Mouse (Mus musculus): ENCODE results near the gene Nhsl2. TPM values are rescaled to one million over a fixed set of nuclear protein-coding genes. Genes with fewer than 3 reads are reported as not detected.
"Not testable (repeated sequence)": the region's sequence is repeated elsewhere in the genome, so short reads cannot be mapped to it uniquely, and the experiment has no call there.

Nhsl2 gene
- 14.8 and 16.2 TPM in 2 replicates for polyA plus RNA-seq (2014; fragmentation: Nextera tagmentation; extraction: Ambion mirVana)

DNA sequence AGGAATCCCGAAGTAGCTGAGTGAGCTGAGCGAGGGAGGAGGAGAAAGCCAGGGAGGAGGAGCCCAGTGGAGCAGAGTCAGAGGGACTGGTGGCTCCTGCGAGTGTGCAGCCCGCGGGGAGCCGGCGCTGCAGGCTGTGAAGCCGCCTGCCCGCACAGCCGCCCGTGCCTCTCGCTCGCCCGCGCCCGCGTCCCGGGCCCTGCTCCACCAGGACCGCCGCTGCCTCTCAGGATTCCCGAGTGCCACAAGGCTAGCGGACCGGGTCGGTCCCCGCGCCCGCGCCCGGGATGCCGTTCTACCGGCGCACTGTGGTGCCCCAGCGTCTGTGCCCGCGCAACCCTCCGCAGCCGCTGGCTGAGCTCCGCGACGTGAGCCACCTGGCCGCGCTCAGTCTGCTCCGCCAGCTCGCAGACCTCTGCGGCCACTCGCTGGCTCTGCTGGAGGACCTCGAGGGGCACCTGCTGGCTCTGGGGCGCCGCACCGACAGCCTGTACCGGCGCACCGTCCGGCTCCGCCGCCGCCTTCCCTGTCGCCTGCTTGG, at the start of gene Nhsl2:
Nhsl2 (plus strand) TSS at position 105 of the 541 bp plus-strand sequence.
- H3K4me3 ChIP-seq (ENCODE audit: low read depth, low read length) = peak within 1 kb of the TSS; percentile 52
- peak within 1 kb of the TSS; percentile 65 for H3K9ac ChIP-seq (replicated peaks; ENCODE audit: low read length)
- H3K27me3 ChIP-seq (ENCODE audit: control insufficient read depth, insufficient read depth, low read length) = peaks cover 10% of the 10 kb centered on the region
- no peaks in the 10 kb centered on the region for H3K9me3 ChIP-seq (replicated peaks; ENCODE audit: control insufficient read depth, low read length)
- H3K4me2 ChIP-seq (ENCODE audit: low read depth, low read length) = peak within 1 kb of the TSS; percentile 73
- H3K4me1 ChIP-seq (ENCODE audit: control insufficient read depth, insufficient read depth, low read length) = no peaks in the 10 kb centered on the region
- DNase-seq (ENCODE audit: low spot score) (peak; percentile 70), ATAC-seq (replicated peaks; ENCODE audit: insufficient number of reproducible peaks, low FRiP score, low TSS enrichment, low read depth) (peak; percentile 85)
- no peaks in the 10 kb centered on the region for H3K36me3 ChIP-seq (replicated peaks; ENCODE audit: control insufficient read depth, insufficient read depth, low read depth, low read length)
- H3K27ac ChIP-seq (replicated peaks; ENCODE audit: low read depth, low read length) = peak within 1 kb of the TSS; percentile 35; the same call in 1 of the 2 replicates
- WGBS = 16% methylated on average over 36 of the region's 58 CpGs

DNA sequence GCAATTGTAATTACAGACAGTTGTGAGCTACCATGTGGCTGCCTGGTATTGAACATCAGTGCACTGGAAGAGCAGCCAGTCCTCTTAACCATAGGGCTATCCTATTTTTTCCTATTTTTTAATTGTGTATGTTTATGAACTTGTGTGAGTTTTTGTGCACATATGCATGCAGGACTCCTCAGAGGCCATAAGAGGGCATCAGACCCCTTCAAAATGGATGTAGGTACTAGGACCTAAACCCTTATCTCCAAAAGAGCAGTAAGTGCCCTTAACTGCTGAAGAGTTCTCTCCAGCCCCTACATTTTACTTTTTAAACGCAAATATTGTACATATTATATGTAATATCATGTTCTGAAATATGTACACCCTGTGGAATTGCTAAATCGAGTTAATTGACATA, 43.7 kb upstream of the Nhsl2 start:
- ATAC-seq (replicated peaks; ENCODE audit: insufficient number of reproducible peaks, low FRiP score, low TSS enrichment, low read depth) (no peak), DNase-seq (ENCODE audit: low spot score) (peak; percentile 59)
- H3K27ac ChIP-seq (replicated peaks; ENCODE audit: low read depth, low read length) = no peak overlapping the region
- WGBS = 26% methylated on average over 2 of the region's 2 CpGs
- H3K9me3 ChIP-seq (replicated peaks; ENCODE audit: control insufficient read depth, low read length) = no peaks in the 10 kb centered on the region
- H3K4me2 ChIP-seq (ENCODE audit: low read depth, low read length) = no peak overlapping the region
- no peaks in the 10 kb centered on the region for H3K4me1 ChIP-seq (ENCODE audit: control insufficient read depth, insufficient read depth, low read length)
- H3K9ac ChIP-seq (replicated peaks; ENCODE audit: low read length) = no peak overlapping the region
- H3K27me3 ChIP-seq (ENCODE audit: control insufficient read depth, insufficient read depth, low read length) = no peaks in the 10 kb centered on the region
- H3K4me3 ChIP-seq (ENCODE audit: low read depth, low read length) = no peak overlapping the region
- H3K36me3 ChIP-seq (replicated peaks; ENCODE audit: control insufficient read depth, insufficient read depth, low read depth, low read length) = no peaks in the 10 kb centered on the region

DNA sequence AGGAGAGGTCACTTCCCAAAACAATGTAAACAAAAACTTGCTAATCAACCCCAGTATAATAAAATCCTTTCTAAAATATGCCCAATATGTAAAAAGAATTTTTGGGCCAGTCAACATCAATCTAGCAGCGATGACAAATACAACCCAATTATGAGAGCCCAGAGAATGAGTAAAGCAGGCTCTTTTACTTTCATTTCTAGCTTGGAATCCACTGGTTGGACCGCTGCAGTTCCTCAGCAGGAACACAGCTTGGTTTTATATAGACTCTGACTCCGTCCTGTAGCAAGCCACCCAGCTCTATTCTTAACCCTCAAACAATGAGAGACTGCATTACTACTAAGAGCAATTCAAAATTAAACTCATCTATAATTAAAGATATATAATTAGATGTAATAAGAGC, 37.4 kb upstream of the Nhsl2 start:
- no peak overlapping the region for H3K4me3 ChIP-seq (ENCODE audit: low read depth, low read length)
- H3K36me3 ChIP-seq (replicated peaks; ENCODE audit: control insufficient read depth, insufficient read depth, low read depth, low read length) = no peaks in the 10 kb centered on the region
- H3K9ac ChIP-seq (replicated peaks; ENCODE audit: low read length) = no peak overlapping the region
- H3K27ac ChIP-seq (replicated peaks; ENCODE audit: low read depth, low read length) = no peak overlapping the region
- H3K27me3 ChIP-seq (ENCODE audit: control insufficient read depth, insufficient read depth, low read length) = no peaks in the 10 kb centered on the region
- H3K4me1 ChIP-seq (ENCODE audit: control insufficient read depth, insufficient read depth, low read length) = no peaks in the 10 kb centered on the region
- no peak overlapping the region for H3K4me2 ChIP-seq (ENCODE audit: low read depth, low read length)
- H3K9me3 ChIP-seq (replicated peaks; ENCODE audit: control insufficient read depth, low read length) = no peaks in the 10 kb centered on the region
- WGBS = 72% methylated on average over 3 of the region's 3 CpGs
- ATAC-seq (replicated peaks; ENCODE audit: insufficient number of reproducible peaks, low FRiP score, low TSS enrichment, low read depth) (no peak), DNase-seq (ENCODE audit: low spot score) (no peak)

DNA sequence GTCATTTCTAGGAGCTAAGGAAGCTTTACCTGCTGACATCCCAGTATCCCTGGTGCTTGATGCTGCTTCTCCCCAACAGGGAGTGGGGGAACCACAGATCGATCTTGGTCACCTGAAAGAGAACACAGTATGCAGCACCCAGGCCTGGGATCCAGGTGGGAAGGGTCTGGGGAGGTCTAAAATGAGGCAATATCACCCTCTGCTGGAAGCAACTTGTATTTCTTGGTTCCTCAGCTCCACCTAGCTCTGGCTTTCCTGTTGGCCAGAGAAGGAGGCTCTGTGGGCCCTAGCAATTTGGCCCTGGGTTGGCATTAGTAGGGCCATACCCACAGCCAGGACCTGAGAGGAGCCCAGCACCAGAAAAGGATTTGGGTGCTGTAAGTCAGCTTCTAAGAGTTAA, 30.0 kb upstream of the Nhsl2 start:
- no peak overlapping the region for H3K4me3 ChIP-seq (ENCODE audit: low read depth, low read length)
- H3K4me1 ChIP-seq (ENCODE audit: control insufficient read depth, insufficient read depth, low read length) = no peaks in the 10 kb centered on the region
- no peak overlapping the region for H3K9ac ChIP-seq (replicated peaks; ENCODE audit: low read length)
- 73% methylated on average over 1 of the region's 1 CpGs for WGBS
- DNase-seq (ENCODE audit: low spot score) (peak; percentile 27), ATAC-seq (replicated peaks; ENCODE audit: insufficient number of reproducible peaks, low FRiP score, low TSS enrichment, low read depth) (no peak)
- no peaks in the 10 kb centered on the region for H3K36me3 ChIP-seq (replicated peaks; ENCODE audit: control insufficient read depth, insufficient read depth, low read depth, low read length)
- no peaks in the 10 kb centered on the region for H3K9me3 ChIP-seq (replicated peaks; ENCODE audit: control insufficient read depth, low read length)
- H3K27me3 ChIP-seq (ENCODE audit: control insufficient read depth, insufficient read depth, low read length) = no peaks in the 10 kb centered on the region
- H3K27ac ChIP-seq (replicated peaks; ENCODE audit: low read depth, low read length) = no peak overlapping the region
- H3K4me2 ChIP-seq (ENCODE audit: low read depth, low read length) = no peak overlapping the region

DNA sequence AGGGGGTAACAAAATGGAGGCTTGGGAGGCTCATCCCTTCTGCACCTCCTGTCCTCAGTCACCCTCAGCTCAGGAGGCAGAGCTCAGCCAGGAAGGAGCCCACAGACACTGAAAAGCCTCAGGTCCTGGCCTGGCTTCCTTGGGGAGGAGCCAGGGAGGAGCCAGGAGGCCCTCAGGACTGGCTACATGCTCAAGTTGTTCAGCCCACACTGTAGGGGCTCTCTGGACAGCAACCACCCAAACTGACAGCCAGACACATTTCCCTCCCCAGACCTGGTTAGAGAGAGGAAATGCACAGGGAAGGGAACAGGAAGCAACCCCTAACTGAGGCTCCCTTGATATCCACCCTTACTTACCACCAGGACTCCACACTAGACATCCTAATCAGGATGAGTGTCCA, 29.2 kb upstream of the Nhsl2 start:
- H3K9me3 ChIP-seq (replicated peaks; ENCODE audit: control insufficient read depth, low read length); H3K9ac ChIP-seq (replicated peaks; ENCODE audit: low read length); DNase-seq (ENCODE audit: low spot score); H3K4me1 ChIP-seq (ENCODE audit: control insufficient read depth, insufficient read depth, low read length); H3K27ac ChIP-seq (replicated peaks; ENCODE audit: low read depth, low read length); H3K27me3 ChIP-seq (ENCODE audit: control insufficient read depth, insufficient read depth, low read length); H3K36me3 ChIP-seq (replicated peaks; ENCODE audit: control insufficient read depth, insufficient read depth, low read depth, low read length); H3K4me2 ChIP-seq (ENCODE audit: low read depth, low read length); H3K4me3 ChIP-seq (ENCODE audit: low read depth, low read length); ATAC-seq (replicated peaks; ENCODE audit: insufficient number of reproducible peaks, low FRiP score, low TSS enrichment, low read depth): not testable (repeated sequence)

DNA sequence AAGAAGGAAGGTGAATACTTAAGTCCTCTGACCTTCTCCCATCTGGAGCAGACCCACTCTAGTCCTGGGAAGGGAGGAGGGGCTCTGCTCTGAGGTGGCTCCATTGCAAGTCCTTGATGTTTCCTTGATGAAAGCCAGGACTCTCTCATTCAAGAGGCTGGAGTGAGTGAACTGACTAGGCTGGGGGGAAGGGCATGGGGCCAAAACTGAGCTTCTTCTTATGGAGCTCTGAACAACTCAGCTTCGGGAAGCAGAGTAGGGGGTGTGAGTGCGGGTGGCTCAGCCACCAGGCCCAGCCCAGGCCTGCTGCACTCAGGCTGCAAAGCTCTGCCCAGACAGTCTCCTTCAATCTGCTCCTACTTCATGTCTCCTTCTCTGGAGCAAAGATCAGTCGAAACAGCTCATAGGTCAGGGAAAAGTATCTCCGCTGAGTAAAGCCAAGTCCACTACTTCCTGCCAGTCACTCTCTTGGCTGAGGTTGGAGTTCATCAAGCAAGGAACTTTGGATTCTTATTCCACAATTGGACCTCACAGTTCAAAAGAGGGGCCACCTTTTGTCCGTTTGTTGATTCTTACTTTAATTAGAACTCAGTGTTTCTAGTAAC, 1.9 kb upstream of the Nhsl2 start:
- Histone ChIP-seq H3K27me3 (ENCODE audit: control insufficient read depth, insufficient read depth, low read length) (peaks cover 10% of the 10 kb centered on the region), H3K36me3 (replicated peaks; ENCODE audit: control insufficient read depth, insufficient read depth, low read depth, low read length) (no peaks in the 10 kb centered on the region), H3K9me3 (replicated peaks; ENCODE audit: control insufficient read depth, low read length) (no peaks in the 10 kb centered on the region), H3K4me1 (ENCODE audit: control insufficient read depth, insufficient read depth, low read length) (no peaks in the 10 kb centered on the region), H3K27ac (replicated peaks; ENCODE audit: low read depth, low read length) (no peak overlapping the region), H3K4me2 (ENCODE audit: low read depth, low read length) (no peak overlapping the region), H3K9ac (replicated peaks; ENCODE audit: low read length) (no peak overlapping the region), H3K4me3 (ENCODE audit: low read depth, low read length) (no peak overlapping the region)
- 22% methylated on average over 5 of the region's 5 CpGs for WGBS
- DNase-seq (ENCODE audit: low spot score) = peak; percentile 56
- ATAC-seq (replicated peaks; ENCODE audit: insufficient number of reproducible peaks, low FRiP score, low TSS enrichment, low read depth) = 0 out of 2 replicates have a peak, but pooled peaks have one; percentile 14

DNA sequence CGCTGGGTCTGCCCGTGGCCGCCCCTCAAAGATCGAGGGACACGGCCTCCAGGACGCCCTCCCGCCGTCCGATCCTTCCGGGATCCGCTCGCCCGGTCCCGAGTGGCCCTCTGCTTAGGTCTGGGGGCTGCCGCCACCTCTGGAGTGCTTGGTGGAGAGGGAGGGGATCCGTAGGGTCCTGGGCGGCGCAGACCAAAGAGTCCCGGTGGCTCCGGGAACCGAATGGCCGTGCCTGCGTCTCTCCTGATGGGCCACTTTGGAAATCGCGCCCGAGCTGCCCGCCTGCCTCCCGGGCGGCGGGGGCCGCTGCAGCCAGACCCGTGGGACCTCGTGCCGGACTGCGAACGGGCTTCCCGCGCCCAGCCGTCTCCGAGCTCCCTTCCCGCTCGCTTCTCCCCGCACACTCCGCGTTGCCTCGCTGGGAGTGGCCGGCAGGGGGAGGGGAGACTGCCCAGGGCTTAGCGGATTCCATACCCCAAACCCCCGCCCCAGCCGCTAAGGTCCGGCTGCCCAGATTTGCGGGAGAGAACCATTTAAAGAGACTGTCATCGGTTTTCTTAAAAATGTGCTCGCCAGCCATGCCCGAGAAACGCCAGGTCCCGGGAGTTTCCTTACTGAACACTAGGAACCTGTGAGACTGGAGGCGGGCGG, 841 bp downstream of the Nhsl2 start:
- H3K4me2 ChIP-seq (ENCODE audit: low read depth, low read length) = peak overlapping the region; percentile 73
- WGBS = 20% methylated on average over 38 of the region's 59 CpGs
- H3K9me3 ChIP-seq (replicated peaks; ENCODE audit: control insufficient read depth, low read length) = no peaks in the 10 kb centered on the region
- ATAC-seq (replicated peaks; ENCODE audit: insufficient number of reproducible peaks, low FRiP score, low TSS enrichment, low read depth) (no peak), DNase-seq (ENCODE audit: low spot score) (peak; percentile 62)
- peak overlapping the region; percentile 35; the same call in 1 of the 2 replicates for H3K27ac ChIP-seq (replicated peaks; ENCODE audit: low read depth, low read length)
- peak overlapping the region; percentile 52 for H3K4me3 ChIP-seq (ENCODE audit: low read depth, low read length)
- no peaks in the 10 kb centered on the region for H3K4me1 ChIP-seq (ENCODE audit: control insufficient read depth, insufficient read depth, low read length)
- peak overlapping the region; percentile 65 for H3K9ac ChIP-seq (replicated peaks; ENCODE audit: low read length)
- no peaks in the 10 kb centered on the region for H3K36me3 ChIP-seq (replicated peaks; ENCODE audit: control insufficient read depth, insufficient read depth, low read depth, low read length)
- H3K27me3 ChIP-seq (ENCODE audit: control insufficient read depth, insufficient read depth, low read length) = peaks cover 10% of the 10 kb centered on the region

Measured in embryonic facial prominence, embryonic 11.5 days (tissue).